ENCODE assay signal across 13 mouse cellular contexts in genomic region chr1:168405645-168406290, GRCm38 (mm10). TPM values are rescaled to one million over a fixed set of nuclear protein-coding genes. Genes with fewer than 3 reads are reported as not detected.
DNase-seq lines count a peak whose midpoint lies in the region; ATAC-seq lines count a peak whose summit lies in the region.
"Had no signal": no experiment of that assay in that cellular context is flagged by ENCODE, and none has a peak within 500 bp of the region (broad histone marks: within the 10 kb centered on the region; RNA-seq: fewer than 3 reads in every experiment).

No protein-coding gene starts in this region.

- DNase-seq in heart, postnatal 14 days = no peak
- DNase-seq in retina, postnatal 1 day = peak; percentile 38
- DNase-seq in retina, embryonic 14.5 days (ENCODE audit: low spot score) = no peak
- DNase-seq in limb, embryonic 11.5 days (ENCODE audit: low spot score) = peak; percentile 51
- DNase-seq in yolk sac, embryonic 10.5 days (ENCODE audit: low spot score) = peak; percentile 41
- DNase-seq in layer of hippocampus, postnatal 10 days (ENCODE audit: low spot score in 2 of 2) = no peak
- DNase-seq: adrenal gland, adult 2 months; cerebellum, postnatal 14 days; gastrocnemius, adult 2 months; thymus, adult 2 months had no signal

- no peaks in the 10 kb centered on the region for H3K36me3 ChIP-seq in heart, embryonic 15.5 days
- H3K36me3 ChIP-seq in limb, embryonic 11.5 days (ENCODE audit: control insufficient read depth, insufficient read depth, low read length) = peaks cover 2% of the 10 kb centered on the region; the same call in 1 of the 2 replicates

- intact Hi-C loops in heart, postnatal 14 days (cut with DNase I) = no loop called here

- H3K9me3 ChIP-seq in heart, embryonic 15.5 days (replicated peaks) = no peaks in the 10 kb centered on the region
- H3K9me3 ChIP-seq in limb, embryonic 11.5 days (ENCODE audit: control insufficient read depth, low read length) = no peaks in the 10 kb centered on the region

- no peak overlapping the region for H3K9ac ChIP-seq in heart, embryonic 15.5 days
- no peak overlapping the region for H3K9ac ChIP-seq in limb, embryonic 11.5 days (ENCODE audit: low read length)

- H3K27me3 ChIP-seq in heart, embryonic 15.5 days = no peaks in the 10 kb centered on the region
- H3K27me3 ChIP-seq in limb, embryonic 11.5 days (ENCODE audit: control insufficient read depth, insufficient read depth, low read length) = no peaks in the 10 kb centered on the region

- peak overlapping the region; percentile 48; the same call in 1 of the 2 replicates for H3K27ac ChIP-seq in heart, embryonic 15.5 days
- no peak overlapping the region for H3K27ac ChIP-seq in limb, embryonic 11.5 days (replicated peaks; ENCODE audit: low read depth, low read length)
- H3K27ac ChIP-seq: gastrocnemius, adult 2 months; macrophage had no signal

- H3K4me2 ChIP-seq in heart, embryonic 15.5 days = peak overlapping the region; percentile 16; the same call in 1 of the 2 replicates
- no peak overlapping the region for H3K4me2 ChIP-seq in limb, embryonic 11.5 days (ENCODE audit: low read depth, severe bottlenecking)

- H3K4me1 ChIP-seq in heart, embryonic 15.5 days (replicated peaks) = peaks cover 62% of the 10 kb centered on the region
- H3K4me1 ChIP-seq in limb, embryonic 11.5 days (ENCODE audit: control insufficient read depth, insufficient read depth, low read length) = peaks cover 32% of the 10 kb centered on the region

- 16% methylated on average over 10 of the region's 12 CpGs for WGBS in heart, embryonic 15.5 days
- 8% methylated on average over 10 of the region's 12 CpGs for WGBS in limb, embryonic 11.5 days

- peak; percentile 55 for ATAC-seq in heart, embryonic 15.5 days (replicated peaks; ENCODE audit: insufficient number of reproducible peaks, insufficient read depth, low FRiP score, low read depth)
- ATAC-seq in limb, embryonic 11.5 days (ENCODE audit: insufficient number of reproducible peaks, low FRiP score, low TSS enrichment, low read depth) = no peak; the same call in 1 of the 2 replicates
- ATAC-seq in megakaryocyte, adult 5-6 weeks (ENCODE audit: poor library complexity, severe bottlenecking) = no peak

- no peak overlapping the region for H3K4me3 ChIP-seq in heart, embryonic 15.5 days
- H3K4me3 ChIP-seq in limb, embryonic 11.5 days (ENCODE audit: low read depth, low read length) = no peak overlapping the region
- H3K4me3 ChIP-seq: gastrocnemius, adult 2 months had no signal

RNA-seq across cellular contexts. Expression of gene Pbx1, which starts 26.3 kb away (rescaled TPM):
- 21.6 and 22.1 TPM in 2 replicates for polyA plus RNA-seq in heart, embryonic 15.5 days (2015; fragmentation: Nextera tagmentation; extraction: Ambion mirVana)
- total RNA-seq in heart, postnatal 14 days (2021) = 10 to 100 TPM; 54.2 to 63.0 TPM
- polyA plus RNA-seq in limb, embryonic 11.5 days (2014; fragmentation: Nextera tagmentation; extraction: Ambion mirVana) = 43.7 and 44.2 TPM in 2 replicates
- 100 to 1,000 TPM; 126 to 143 TPM for total RNA-seq in layer of hippocampus, postnatal 10 days (2021)
- 11.6 and 14.0 TPM in 2 replicates for total RNA-seq in megakaryocyte, adult 5-6 weeks (2015)
- 11.2 and 17.6 TPM in 2 replicates for total RNA-seq in megakaryocyte, adult 5-6 weeks (2017)

Comparison
In these comparisons a context has a peak if more than half of its experiments do, and no peak if none do; other contexts are left out.
1. DNase-seq: peak in retina, postnatal 1 day (single experiment), limb, embryonic 11.5 days (single experiment) and yolk sac, embryonic 10.5 days (single experiment); none in heart, postnatal 14 days (0 of 2), retina, embryonic 14.5 days (single experiment) and layer of hippocampus, postnatal 10 days (0 of 2).